Mouse (Mus musculus): ENCODE results near the gene Clpx. TPM values are rescaled to one million over a fixed set of nuclear protein-coding genes. Genes with fewer than 3 reads are reported as not detected.
"Not testable (repeated sequence)": the region's sequence is repeated elsewhere in the genome, so short reads cannot be mapped to it uniquely, and the experiment has no call there.

Gene Clpx
- total RNA-seq, 2 experiments from 2014 or later = 26.0 to 27.4 TPM

- DNase-seq; intact Hi-C loops (cut with DNase I): not testable (repeated sequence)
Measured at GRCm38 (mm10) chr9:65288252-65288651, 5.8 kb upstream of the Clpx start.

GRCm38 (mm10) chr9:65289988-65290387, 4.1 kb upstream of the Clpx start:
- intact Hi-C loops (cut with DNase I) = no loop called here

GRCm38 (mm10) chr9:65292421-65292820, 1.6 kb upstream of the Clpx start:
- no peak for DNase-seq
- intact Hi-C loops (cut with DNase I) = no loop called here

More at GRCm38 (mm10) chr9:65289988-65290387, 4.1 kb upstream of the Clpx start:
- no peak for DNase-seq

- DNase-seq = no peak
- intact Hi-C loops (cut with DNase I) = no loop called here
Measured at GRCm38 (mm10) chr9:65293119-65293518, 941 bp upstream of the Clpx start.

- intact Hi-C loops (cut with DNase I) = no loop called here
- no peak for DNase-seq
Measured at GRCm38 (mm10) chr9:65293580-65293972, 484 bp upstream of the Clpx start.

GRCm38 (mm10) chr9:65294716-65295378, 787 bp downstream of the Clpx start:
- no peak for DNase-seq
- intact Hi-C loops (cut with DNase I) = no loop called here

GRCm38 (mm10) chr9:65297056-65297455, 3.0 kb downstream of the Clpx start:
- no peak for DNase-seq
- intact Hi-C loops (cut with DNase I) = no loop called here

- no peak for DNase-seq
- intact Hi-C loops (cut with DNase I) = no loop called here
Measured at GRCm38 (mm10) chr9:65298761-65299160, 4.7 kb downstream of the Clpx start.

- intact Hi-C loops (cut with DNase I) = loop anchor here (10.0 kb wide), 1 partner anchor 245 kb away; no protein-coding TSS in a partner anchor
- DNase-seq = no peak
Measured at GRCm38 (mm10) chr9:65299650-65300049, 5.6 kb downstream of the Clpx start.

GRCm38 (mm10) chr9:65302327-65302983, 8.4 kb downstream of the Clpx start:
- no peak for DNase-seq
- intact Hi-C loops (cut with DNase I) = loop anchor here (10.0 kb wide), 1 partner anchor 248 kb away; no protein-coding TSS in a partner anchor

- DNase-seq = no peak
- intact Hi-C loops (cut with DNase I) = loop anchor here (10.0 kb wide), 1 partner anchor 249 kb away; no protein-coding TSS in a partner anchor
Measured at GRCm38 (mm10) chr9:65303586-65303985, 9.5 kb downstream of the Clpx start.

- intact Hi-C loops (cut with DNase I) = loop anchor here (10.0 kb wide), 1 partner anchor 249 kb away; no protein-coding TSS in a partner anchor
- DNase-seq = no peak
Measured at GRCm38 (mm10) chr9:65304300-65304699, 10.2 kb downstream of the Clpx start.

GRCm38 (mm10) chr9:65306672-65307071, 12.6 kb downstream of the Clpx start:
- no peak for DNase-seq
- intact Hi-C loops (cut with DNase I) = loop anchor here (10.0 kb wide), 1 partner anchor 252 kb away; no protein-coding TSS in a partner anchor

- intact Hi-C loops (cut with DNase I) = loop anchor here (10.0 kb wide), 1 partner anchor 253 kb away; no protein-coding TSS in a partner anchor
- DNase-seq = no peak
Measured at GRCm38 (mm10) chr9:65308011-65308410, 14.0 kb downstream of the Clpx start.

- DNase-seq = no peak
- intact Hi-C loops (cut with DNase I) = no loop called here
Measured at GRCm38 (mm10) chr9:65312669-65313357, 18.8 kb downstream of the Clpx start.

- intact Hi-C loops (cut with DNase I) = no loop called here
- no peak for DNase-seq
Measured at GRCm38 (mm10) chr9:65313846-65314245, 19.8 kb downstream of the Clpx start.

- DNase-seq = no peak
- intact Hi-C loops (cut with DNase I) = no loop called here
Measured at GRCm38 (mm10) chr9:65322255-65322900, 28.3 kb downstream of the Clpx start.

- intact Hi-C loops (cut with DNase I) = no loop called here
- no peak for DNase-seq
Measured at GRCm38 (mm10) chr9:65325971-65326370, 31.9 kb downstream of the Clpx start.

GRCm38 (mm10) chr9:65327371-65327770, 33.3 kb downstream of the Clpx start:
- no peak for DNase-seq
- intact Hi-C loops (cut with DNase I) = no loop called here

- no peak for DNase-seq
- intact Hi-C loops (cut with DNase I) = no loop called here
Measured at GRCm38 (mm10) chr9:65333958-65334357, 39.9 kb downstream of the Clpx start.

GRCm38 (mm10) chr9:65339146-65339545, 45.1 kb downstream of the Clpx start:
- no peak for DNase-seq
- intact Hi-C loops (cut with DNase I) = no loop called here

Data from left cerebral cortex, postnatal 4 days (tissue).